ENCODE assay signal across 18 mouse cellular contexts in the genomic region with DNA sequence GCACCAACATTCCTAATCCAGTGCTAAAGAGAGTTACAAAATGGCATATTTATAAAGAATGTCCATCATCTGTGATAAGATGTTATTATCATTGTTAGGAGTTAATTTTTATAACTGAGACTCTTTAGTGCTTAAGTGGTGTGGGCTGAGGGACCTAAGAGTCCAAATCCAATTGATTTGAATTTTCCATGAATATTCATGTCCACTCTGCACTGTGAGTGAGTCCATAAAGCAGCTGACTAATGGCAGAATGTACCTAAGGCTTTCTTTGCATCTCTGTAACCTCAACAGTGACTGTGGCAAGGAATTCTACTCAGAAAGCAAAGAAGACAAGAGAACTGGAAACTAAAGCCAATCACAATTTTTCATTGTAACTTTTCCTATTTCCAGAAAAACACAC. TPM values are rescaled to one million over a fixed set of nuclear protein-coding genes. Genes with fewer than 3 reads are reported as not detected.
"Had no signal": no experiment of that assay in that cellular context is flagged by ENCODE, and none has a peak within 500 bp of the region (broad histone marks: within the 10 kb centered on the region; RNA-seq: fewer than 3 reads in every experiment).

No protein-coding gene starts in this region.

- H3K4me1 ChIP-seq: liver, embryonic 12.5 days had no signal

- ATAC-seq: liver, embryonic 12.5 days had no signal

- H3K27ac ChIP-seq: liver, embryonic 12.5 days; liver, embryonic 14.5 days had no signal

- H3K9ac ChIP-seq: liver, embryonic 12.5 days; liver, embryonic 14.5 days; lung, embryonic 14.5 days had no signal

- H3K27me3 ChIP-seq: liver, embryonic 12.5 days had no signal

- H3K4me2 ChIP-seq: liver, embryonic 12.5 days; lung, embryonic 14.5 days; midbrain, embryonic 11.5 days had no signal

- H3K9me3 ChIP-seq: liver, embryonic 12.5 days had no signal

- H3K36me3 ChIP-seq: liver, embryonic 12.5 days had no signal

- H3K4me3 ChIP-seq: liver, embryonic 12.5 days; myocyte had no signal

- DNase-seq: lung, adult 18-20 months; lung, embryonic 14.5 days; lung, postnatal 10 days; lung, postnatal 4 days; retina, postnatal 1 day; right cerebral cortex, adult 18-20 months; right cerebral cortex, postnatal 25 days; right cerebral cortex, postnatal 4 days; spleen, adult 18-20 months; thymus, adult 18-20 months; thymus, postnatal 14 days; thymus, postnatal 36 days had no signal

RNA-seq across cellular contexts. Expression of a gene that starts 30.6 kb away (rescaled TPM):
- total RNA-seq: megakaryocyte, adult 5-6 weeks; megakaryocyte-erythroid progenitor cell, adult 5-6 weeks had no signal
